Mouse (Mus musculus) heart, postnatal 25 days (tissue): ENCODE measurements around the gene Miga1. TPM values are rescaled to one million over a fixed set of nuclear protein-coding genes. Genes with fewer than 3 reads are reported as not detected.

ENCODE experiments used
- DNase-seq: peaks from one replicate; pipeline ENCODE4 v3.0.0; 2022; ENCODE audit warnings: low spot score
- intact Hi-C: fragments of 180-260 bp; cut with DNase I; formaldehyde crosslinking; loops from one replicate; pipeline ENCODE4 v1.15.1; 2025
- total RNA-seq, 2 experiments: library from RNA; stranded (reverse); gene quantifications; 2 replicates each; pipeline ENCODE4 v1.2.3; 2021

The Miga1 gene
- 10 to 100 TPM in 1 of 2 experiments, 1 to 10 TPM in 1; 9.6 to 10.3 TPM for total RNA-seq

DNA sequence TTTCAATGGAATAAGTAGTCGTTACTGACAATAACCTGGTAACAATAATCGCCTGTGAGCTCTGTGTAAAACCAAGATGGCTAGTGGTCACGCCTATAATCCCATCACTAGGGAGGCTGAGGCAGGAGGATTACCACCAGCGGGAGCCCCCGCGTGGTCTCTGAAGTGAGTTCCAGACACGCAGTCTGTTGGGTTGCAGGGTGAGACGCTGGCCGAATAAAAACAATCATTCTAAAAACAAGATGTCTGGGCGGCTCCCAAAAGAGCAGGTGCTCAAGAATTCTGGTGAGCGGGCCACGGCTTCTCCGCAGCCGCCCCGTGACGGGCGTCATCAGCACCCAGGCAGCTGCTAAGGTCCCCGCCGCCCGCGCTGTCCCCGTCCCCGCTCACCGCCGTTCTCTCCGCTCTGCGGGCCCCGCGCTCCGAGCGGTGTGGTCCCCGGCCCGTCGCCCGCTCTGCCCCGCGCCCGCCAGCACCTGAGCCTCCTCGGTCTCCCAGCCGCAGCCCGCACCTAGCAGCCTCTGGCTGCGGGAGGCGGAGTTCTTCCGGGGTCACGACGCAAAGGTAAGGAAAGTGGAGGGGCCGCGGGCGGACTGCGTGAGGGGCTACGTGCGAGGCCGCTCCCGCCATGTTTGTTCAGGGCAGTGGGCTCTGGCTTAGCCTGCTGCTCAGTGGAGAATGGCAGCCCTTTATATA, at the start of gene Miga1:
Miga1 (minus strand) TSS at position 546 of the 696 bp plus-strand sequence.
- intact Hi-C loops, result no loop called here
- peak; percentile 42 for DNase-seq

DNA sequence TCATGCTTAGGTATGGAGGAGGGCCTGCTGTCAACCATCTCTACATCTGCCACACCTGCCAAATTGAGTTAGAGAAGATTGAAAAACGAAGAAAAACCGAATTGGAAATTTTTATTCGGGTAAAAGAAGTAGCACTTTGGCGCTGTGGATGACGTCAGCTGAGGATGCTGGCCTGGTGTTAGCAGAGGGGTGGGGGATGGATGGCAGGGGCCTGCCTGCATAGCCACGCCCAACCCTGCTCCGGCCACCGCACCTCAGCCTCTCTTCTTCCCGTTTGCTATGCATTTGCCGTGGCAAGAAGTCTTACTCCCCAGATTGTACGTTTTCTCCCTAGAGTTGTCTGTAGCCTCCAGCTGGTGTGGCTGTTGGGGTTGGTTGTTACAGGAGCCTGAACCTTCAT, 43.9 kb upstream of the Miga1 start:
- intact Hi-C loops, result no loop called here
- no peak for DNase-seq

DNA sequence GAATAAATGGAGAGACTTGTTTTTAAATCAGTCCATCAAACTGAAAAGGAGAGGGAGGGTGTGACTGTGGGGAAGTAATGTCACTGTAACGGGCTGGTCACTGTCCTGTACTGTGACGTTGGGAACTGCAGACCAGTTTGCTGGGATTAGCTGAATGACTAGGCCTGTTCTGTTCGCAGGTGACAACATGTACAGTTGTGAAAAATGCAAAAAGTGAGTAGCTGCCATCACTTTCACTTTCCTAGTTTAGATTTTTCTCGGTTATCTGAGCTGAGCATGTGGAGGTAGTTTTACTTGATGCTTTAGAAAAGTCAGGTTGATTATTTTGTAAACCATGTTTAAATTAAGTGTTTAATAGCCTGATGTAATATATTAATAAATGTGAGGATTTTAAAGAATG, 35.9 kb upstream of the Miga1 start:
- DNase-seq, result no peak
- intact Hi-C loops, result no loop called here

DNA sequence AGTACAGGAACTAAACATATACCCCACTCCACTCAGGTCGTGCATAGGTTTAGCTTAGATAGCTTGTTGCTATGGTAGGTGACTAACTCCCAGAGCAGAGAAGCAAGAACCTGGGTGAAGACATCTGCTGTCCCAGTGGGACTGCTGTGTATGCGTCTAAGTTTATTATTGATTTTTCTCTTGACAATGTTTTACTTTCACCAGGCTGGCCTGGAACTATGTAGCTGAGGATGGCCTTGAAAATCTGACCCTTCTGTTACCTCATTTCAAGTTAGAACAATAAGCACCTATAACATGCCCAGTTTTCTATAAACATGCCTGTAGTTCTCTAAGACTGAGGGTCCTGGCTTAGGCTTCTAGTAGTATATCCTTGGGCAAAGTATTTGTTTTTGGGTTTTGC, 24.0 kb upstream of the Miga1 start:
- intact Hi-C loops, result no loop called here
- no peak for DNase-seq

- no peak for DNase-seq
- intact Hi-C loops, result no loop called here
These were observed 18.9 kb upstream of the Miga1 start for GRCm38 (mm10) chr3:152359151-152359550.

GRCm38 (mm10) chr3:152356751-152357150, 16.5 kb upstream of the Miga1 start:
- DNase-seq, result no peak
- intact Hi-C loops, result no loop called here

DNA sequence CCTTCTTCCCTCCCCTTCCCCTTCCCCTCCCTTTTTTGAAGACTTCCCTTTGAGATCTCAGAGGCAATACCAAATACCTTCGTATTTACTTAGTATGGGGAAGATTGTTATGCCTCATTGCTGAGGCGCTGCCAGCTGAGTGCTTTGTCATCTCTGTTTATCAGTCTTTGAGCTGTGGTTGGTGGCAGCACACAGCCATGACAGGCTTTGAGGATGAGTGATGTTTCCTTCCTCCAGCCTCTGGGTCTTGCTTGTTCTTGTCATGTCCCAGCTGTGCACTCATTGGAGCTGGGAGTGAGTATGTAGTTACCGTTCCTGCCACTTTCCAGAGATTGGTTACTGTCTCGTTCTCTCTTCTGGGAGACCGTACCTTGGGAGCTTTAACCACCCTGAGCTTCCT, 15.2 kb upstream of the Miga1 start:
- intact Hi-C loops, result no loop called here
- no peak for DNase-seq

DNA sequence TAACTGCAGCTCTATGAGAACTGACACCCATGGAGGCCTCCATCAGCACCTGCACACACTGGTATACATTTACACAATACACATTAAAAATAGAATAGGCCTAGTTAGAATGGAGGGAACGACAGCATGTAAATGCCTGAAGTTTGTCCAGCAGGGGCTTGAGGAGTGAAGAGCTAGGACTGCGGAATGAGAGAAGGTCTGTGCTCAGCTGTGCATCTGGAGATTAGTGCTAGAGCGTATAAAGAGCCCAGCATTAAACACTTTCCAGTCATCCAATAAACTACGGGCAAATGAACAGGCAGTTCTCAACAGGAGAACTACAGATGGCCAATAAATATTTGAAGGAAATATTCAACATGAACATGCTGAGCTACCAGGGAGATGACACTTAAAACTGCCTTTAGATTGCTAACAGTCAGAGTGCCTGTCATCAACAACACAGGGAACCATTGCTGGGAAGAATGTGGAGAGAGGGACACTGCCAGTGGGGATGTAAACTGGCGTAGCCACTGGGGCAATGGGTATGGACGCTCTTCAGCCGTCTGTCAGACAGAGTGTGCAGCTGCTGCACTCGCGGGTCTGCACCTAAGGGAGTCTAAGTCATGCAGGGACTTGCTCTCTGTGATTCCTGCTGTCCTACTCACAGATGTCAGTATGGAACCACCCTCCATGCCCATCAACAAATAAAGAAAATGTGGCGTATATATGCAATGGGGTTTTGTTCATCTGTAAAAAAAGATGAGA, 13.4 kb upstream of the Miga1 start:
- DNase-seq, result no peak

DNA sequence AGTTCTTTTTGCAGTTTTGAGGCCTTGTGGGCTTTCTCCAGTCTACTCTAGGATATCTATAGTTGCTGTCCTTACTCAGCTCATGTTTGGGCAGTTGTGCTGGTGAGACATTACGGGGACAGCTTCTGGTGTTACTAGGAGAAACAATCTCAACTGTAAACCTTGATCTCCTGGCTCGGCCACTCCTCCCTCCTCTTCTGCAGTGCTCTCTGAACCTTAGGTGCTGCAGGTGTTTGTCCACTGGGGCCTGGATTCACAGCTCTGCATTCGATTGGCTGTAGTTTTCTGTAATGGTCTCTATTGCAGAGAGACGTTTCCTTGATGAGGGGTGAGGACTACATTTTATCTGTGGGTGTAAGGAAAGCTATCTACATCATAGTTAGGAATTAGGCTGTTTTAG, 12.1 kb upstream of the Miga1 start:
- intact Hi-C loops, result no loop called here
- no peak for DNase-seq

More for the DNA sequence above, 13.4 kb upstream of the Miga1 start:
- intact Hi-C loops, result no loop called here

- DNase-seq, result no peak
- intact Hi-C loops, result no loop called here
These were observed 10.8 kb upstream of the Miga1 start for GRCm38 (mm10) chr3:152350966-152351365.

DNA sequence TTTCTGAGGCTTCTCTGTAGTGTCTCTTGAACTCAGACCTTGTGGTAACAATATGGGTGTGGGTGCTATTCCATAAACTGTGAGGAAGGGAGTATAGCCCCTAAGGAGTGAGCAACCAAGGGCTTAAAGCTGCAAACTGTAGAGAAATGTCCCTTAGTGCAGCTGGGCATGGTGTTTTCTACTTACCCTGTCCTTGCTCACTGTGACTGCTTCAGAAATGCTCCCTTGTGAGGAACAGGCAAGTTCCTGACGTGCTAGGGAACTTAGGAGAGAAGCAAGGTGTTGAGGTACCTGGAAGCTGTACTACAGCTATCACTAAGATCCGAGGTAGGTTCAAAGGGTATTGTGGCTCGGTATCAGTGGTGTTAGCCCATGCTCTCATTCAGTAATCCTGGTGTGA, 10.2 kb upstream of the Miga1 start:
- no peak for DNase-seq
- intact Hi-C loops, result no loop called here

DNA sequence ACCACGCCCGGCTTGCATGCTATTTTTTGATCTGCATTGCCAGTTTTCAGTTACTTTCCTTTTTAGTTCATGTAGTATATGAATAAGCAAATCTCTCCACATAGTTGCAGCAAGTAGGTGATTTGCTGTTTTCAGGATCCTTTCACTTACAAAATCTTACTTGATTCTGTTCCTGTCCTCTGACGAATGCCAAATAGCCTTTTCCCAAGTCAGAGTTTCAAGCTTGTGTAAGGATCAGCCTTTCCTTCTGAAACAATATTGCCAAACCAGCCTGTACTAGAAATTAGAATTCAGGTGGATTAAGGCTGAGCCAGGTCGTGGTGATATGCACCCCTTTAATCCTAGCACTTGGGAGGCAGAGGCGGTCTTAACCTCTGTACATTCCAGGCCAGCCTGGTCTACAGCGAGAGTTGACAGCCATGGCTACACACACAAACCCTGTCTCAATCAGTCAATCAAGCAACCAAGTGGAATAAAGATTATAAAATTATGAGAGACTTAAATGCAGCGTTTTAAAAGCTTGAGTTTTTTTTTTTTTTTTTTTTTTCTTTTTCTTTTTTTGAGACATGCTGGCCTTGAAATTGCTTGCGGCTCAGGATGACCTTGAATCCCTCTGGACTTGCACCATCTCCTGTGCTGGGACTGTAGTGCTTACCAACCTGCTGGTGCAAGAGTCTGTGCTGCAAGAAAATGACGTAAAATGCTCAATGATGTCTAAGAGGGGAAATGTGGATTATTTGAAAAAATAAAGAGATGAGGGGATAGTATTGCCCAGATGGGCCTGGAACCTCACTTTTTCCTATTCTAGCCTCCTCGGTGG, 8.0 kb upstream of the Miga1 start:
- intact Hi-C loops, result no loop called here
- no peak for DNase-seq

DNA sequence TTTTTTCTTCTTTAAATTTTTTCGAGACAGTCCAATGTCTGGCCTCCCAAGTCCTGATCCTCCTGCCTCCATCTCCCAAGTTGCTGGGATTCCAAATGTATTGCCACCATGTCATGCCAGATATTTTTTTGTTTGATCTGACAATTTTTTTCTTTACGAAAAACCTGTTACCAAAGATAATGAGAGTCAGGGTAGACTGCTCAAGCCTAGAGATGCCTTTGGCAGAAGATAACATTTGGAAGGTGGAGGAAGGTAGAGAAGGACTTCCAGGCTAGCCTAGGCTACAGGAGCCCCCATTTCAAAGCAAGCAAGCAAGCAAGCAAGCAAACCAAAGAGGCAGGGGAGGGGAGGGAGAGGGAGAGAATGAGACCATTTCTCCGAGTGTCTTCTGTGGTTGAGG, 7.0 kb upstream of the Miga1 start:
- intact Hi-C loops, result no loop called here
- DNase-seq, result no peak

DNA sequence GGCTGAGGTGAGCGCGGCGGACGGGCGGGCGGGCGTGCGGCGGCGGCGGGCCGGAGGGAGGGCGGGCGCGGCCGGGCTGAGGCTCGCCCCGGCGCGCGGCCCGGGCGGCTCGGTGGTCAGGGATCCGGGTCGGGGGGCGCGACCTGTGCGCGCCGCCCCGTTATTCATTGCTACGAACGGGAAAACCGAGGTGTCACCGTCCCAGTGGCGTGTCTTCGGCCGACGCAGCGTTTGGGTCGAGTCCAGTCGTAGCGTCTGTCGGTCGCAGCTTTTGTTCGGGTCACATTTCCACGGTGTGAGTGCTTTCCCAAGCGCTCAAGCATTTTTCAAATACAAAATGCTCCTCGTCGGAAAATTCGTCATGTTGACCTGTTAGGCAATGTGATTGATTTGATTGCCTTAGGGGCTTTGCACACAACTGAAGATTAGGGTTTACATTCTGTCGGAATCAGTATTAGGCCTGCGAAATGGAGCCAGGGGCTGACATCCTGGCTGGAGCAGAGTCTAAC, 6.5 kb upstream of the Miga1 start:
- no peak for DNase-seq
- intact Hi-C loops, result no loop called here

- intact Hi-C loops, result no loop called here
- peak; percentile 86 for DNase-seq
These were observed 5.8 kb upstream of the Miga1 start, which contains the start of gene Usp33 for GRCm38 (mm10) chr3:152345732-152346632. Gene Usp33, plus strand, starts transcription at chr3:152346478.

DNA sequence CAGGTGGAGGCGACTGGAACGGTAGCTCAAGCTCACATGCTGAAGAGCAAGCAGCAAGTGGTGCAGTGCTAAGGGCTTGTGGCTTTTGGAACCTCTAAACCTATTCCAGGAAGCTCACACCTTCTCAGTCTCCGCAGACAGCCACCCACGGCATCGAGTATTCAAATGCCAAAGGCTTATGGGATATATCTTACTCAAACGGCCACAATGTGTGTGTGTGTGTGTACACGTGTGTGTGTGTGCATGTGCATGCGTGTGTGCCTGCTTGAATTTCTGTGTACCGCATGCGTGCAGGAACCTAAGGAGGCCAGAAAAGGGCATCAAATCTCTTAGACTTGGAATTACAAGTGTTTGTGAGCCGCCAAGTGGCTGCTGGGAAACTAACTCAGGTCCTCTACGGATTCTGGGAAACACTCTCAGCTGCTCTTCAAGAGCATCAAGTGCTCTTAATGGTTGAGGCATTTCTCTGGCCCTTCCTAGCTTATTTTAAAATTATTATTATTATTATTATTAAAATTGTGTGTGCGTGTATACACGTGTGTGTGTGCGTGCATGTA, 2.8 kb upstream of the Miga1 start:
- no peak for DNase-seq
- intact Hi-C loops, result no loop called here

DNA sequence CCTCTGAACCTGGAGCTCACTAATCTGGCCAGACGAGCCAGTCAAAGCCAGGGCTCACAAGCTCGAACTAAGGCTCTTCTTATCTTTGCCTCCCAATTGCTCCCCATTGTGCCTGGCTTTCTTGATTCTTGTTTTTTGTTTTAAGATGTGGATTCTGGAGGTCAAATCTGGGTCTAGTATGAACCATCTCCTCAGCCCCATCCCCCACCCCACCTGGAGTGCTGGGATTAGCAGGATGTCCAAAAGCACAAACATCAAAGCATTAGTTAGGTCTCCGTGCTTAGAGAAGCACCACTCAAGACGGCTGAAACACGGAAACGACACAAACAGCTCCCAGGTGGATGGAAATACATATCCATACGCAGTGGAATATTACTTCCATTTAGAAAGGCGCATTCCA, 4.1 kb downstream of the Miga1 start:
- DNase-seq, result no peak
- intact Hi-C loops, result no loop called here

DNA sequence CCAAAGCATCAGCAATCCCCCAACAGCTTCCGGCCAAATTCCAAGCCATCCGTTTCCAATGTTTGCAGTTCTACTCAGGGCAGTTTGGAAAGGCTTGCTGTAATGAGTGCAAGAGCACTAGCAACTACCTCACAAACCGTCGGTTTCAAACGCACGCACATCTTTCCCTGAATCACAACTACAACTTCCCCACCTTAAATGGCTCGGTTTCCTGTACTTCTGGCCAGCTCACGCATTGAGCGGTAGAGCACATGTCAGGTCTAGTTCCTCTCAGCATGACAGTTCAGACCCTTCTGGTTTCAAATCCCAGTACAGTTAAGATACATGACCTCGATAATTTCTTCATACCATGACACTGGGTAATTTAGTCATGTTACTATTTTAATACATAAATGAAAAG, 6.6 kb downstream of the Miga1 start:
- intact Hi-C loops, result no loop called here
- no peak for DNase-seq

DNA sequence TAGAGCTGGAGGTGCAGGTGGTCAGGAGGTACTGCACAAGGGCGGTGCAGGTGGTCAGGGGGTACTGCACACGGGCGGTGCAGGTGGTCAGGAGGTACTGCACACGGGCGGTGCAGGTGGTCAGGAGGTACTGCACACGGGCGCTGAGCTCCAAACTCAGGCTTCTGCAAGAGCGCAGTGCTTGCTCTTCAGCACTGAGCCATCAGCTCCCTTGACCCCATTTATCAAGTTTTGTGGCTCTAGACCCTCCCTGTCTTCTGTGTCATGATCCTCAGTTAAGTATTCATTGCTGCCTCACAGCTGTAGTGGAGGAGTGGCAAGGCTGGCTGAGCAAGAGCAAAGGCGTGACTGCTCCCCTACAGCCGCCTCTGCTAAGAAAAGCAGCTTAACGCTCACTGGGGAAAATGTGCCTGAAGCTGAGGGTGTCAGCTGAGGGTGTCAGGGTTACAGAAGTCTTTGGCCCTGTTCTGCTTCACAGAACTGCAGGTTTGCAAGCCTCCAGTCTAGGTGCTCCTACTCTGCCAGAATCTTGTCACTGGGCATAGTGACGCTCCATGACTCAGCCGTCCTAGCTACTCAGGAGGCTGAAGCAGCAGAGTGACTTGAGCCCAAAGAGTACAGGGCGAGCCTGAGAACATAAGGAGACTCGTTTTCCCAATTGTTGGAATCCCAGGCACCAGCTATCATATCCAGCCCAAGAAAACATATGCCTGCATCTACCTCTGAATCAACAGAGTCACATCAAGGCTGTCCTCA, 7.5 kb downstream of the Miga1 start:
- no peak for DNase-seq
- intact Hi-C loops, result no loop called here
